ENCODE assay signal across 33 mouse cellular contexts in the genomic region with DNA sequence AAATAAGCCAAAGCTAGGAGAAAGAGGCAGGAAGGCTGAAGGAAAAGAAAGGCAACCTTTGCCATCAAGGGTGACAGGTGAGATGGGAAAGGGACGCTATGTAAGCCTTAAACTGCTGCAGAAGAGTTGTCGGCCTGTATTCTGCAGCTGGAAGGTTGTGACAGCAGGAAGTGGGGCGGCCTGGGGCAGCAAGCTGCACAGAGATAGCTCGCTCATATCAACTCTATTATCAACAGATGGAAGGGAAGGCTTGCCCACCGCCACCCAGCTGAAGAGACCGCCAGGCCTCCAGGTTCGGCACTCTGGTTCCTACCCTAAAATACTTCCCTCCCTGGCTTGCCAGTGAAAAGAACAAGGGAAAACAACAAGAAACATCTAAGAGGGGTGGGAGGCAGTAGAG. TPM values are rescaled to one million over a fixed set of nuclear protein-coding genes. Genes with fewer than 3 reads are reported as not detected.
DNase-seq lines count a peak whose midpoint lies in the region; ATAC-seq and TF ChIP-seq lines count a peak whose summit lies in the region.
"Had no signal": no experiment of that assay in that cellular context is flagged by ENCODE, and none has a peak within 500 bp of the region (broad histone marks: within the 10 kb centered on the region; RNA-seq: fewer than 3 reads in every experiment).

No protein-coding gene starts in this region.

- H3K4me3 ChIP-seq in liver, embryonic 11.5 days (ENCODE audit: low read depth, low read length) = no peak overlapping the region
- no peak overlapping the region for H3K4me3 ChIP-seq in MEL (ENCODE audit: control insufficient read depth in 1 of 2, insufficient read depth in 1 of 2, low read depth in 2 of 2, low read length in 2 of 2)
- no peak overlapping the region for H3K4me3 ChIP-seq in hindbrain, embryonic 16.5 days (ENCODE audit: low read length)
- H3K4me3 ChIP-seq: embryonic facial prominence, embryonic 13.5 days; gastrocnemius, adult 2 months; heart, adult 2 months; hindbrain, embryonic 15.5 days; kidney, embryonic 15.5 days; limb, embryonic 10.5 days; limb, embryonic 15.5 days; liver, embryonic 15.5 days; lung, embryonic 15.5 days; midbrain, embryonic 15.5 days; neural tube, embryonic 15.5 days had no signal

- H3K79me2 ChIP-seq in MEL (ENCODE audit: control insufficient read depth, insufficient read depth, low read length, poor library complexity) = no peaks in the 10 kb centered on the region

- no peak for DNase-seq in liver, embryonic 11.5 days (ENCODE audit: low spot score)
- DNase-seq in liver (no peak), 416B (ENCODE audit: low read depth) (peak; percentile 19), MEL (ENCODE audit: low read depth, low spot score) (peak; percentile 45)
- no peak for DNase-seq in gastrocnemius, postnatal 14 days
- DNase-seq in right cerebral cortex, postnatal 25 days = no peak
- DNase-seq: adrenal gland, postnatal 10 days; cerebellum, adult 9-10 months; cerebellum, postnatal 36 days; embryo, embryonic 11 days; gastrocnemius, adult 2 months; heart, adult 2 months; kidney, adult 18-20 months; kidney, postnatal 4 days; layer of hippocampus, adult 9-11 months; lung, postnatal 36 days; right cerebral cortex, adult 18-20 months; right cerebral cortex, postnatal 4 days had no signal

- peaks cover 8% of the 10 kb centered on the region for H3K4me1 ChIP-seq in liver, embryonic 11.5 days (replicated peaks; ENCODE audit: control insufficient read depth, insufficient read depth, low read length)
- peaks cover 0 to 10% of the 10 kb centered on the region in 2 experiments; a peak in 2 of 4 replicates for H3K4me1 ChIP-seq in MEL (ENCODE audit: control insufficient read depth in 1 of 2, insufficient read depth in 2 of 2, low read length in 2 of 2)
- H3K4me1 ChIP-seq in hindbrain, embryonic 16.5 days (ENCODE audit: control insufficient read depth, insufficient read depth, low read depth, low read length) = no peaks in the 10 kb centered on the region
- H3K4me1 ChIP-seq: liver, embryonic 15.5 days had no signal

- TF ChIP-seq POLR2A in MEL (IDR thresholded peaks at IDR 0.05; ENCODE audit: control insufficient read depth in 1 of 2, insufficient read depth in 1 of 2, low read depth in 1 of 2, low read length in 2 of 2, poor library complexity in 1 of 2) = no peak

- ATAC-seq in liver, embryonic 11.5 days (replicated peaks; ENCODE audit: low FRiP score) = 0 out of 2 replicates have a peak, but pooled peaks have one; percentile 29
- ATAC-seq in megakaryocyte progenitor cell, adult 5-6 weeks (replicated peaks; ENCODE audit: poor library complexity) = peak; percentile 75
- no peak for ATAC-seq in hindbrain, embryonic 16.5 days
- ATAC-seq: forebrain, embryonic 16.5 days; midbrain, embryonic 15.5 days; Patski had no signal

- no peaks in the 10 kb centered on the region for H3K36me3 ChIP-seq in liver, embryonic 11.5 days (ENCODE audit: control insufficient read depth, insufficient read depth, low read length)
- H3K36me3 ChIP-seq in MEL (ENCODE audit: control insufficient read depth in 1 of 2, insufficient read depth in 2 of 2, low read length in 2 of 2) = peaks cover 0 to 5% of the 10 kb centered on the region in 2 experiments; a peak in 1 of 4 replicates
- H3K36me3 ChIP-seq in hindbrain, embryonic 16.5 days (ENCODE audit: control insufficient read depth, insufficient read depth, low read length) = no peaks in the 10 kb centered on the region
- H3K36me3 ChIP-seq: embryonic facial prominence, embryonic 13.5 days; hindbrain, embryonic 15.5 days; kidney, embryonic 15.5 days; limb, embryonic 10.5 days; limb, embryonic 15.5 days; liver, embryonic 15.5 days; lung, embryonic 15.5 days; midbrain, embryonic 15.5 days; neural tube, embryonic 15.5 days had no signal

- 36% methylated on average over 7 of the region's 7 CpGs for WGBS in liver, embryonic 11.5 days
- 87% methylated on average over 7 of the region's 7 CpGs for WGBS in hindbrain, embryonic 16.5 days

- no peaks in the 10 kb centered on the region for H3K9me3 ChIP-seq in liver, embryonic 11.5 days (ENCODE audit: control insufficient read depth, low read length)
- H3K9me3 ChIP-seq in MEL (replicated peaks; ENCODE audit: insufficient read depth, low read length) = no peaks in the 10 kb centered on the region
- no peaks in the 10 kb centered on the region for H3K9me3 ChIP-seq in hindbrain, embryonic 16.5 days (ENCODE audit: control insufficient read depth, low read length)
- H3K9me3 ChIP-seq: embryonic facial prominence, embryonic 13.5 days; hindbrain, embryonic 15.5 days; kidney, embryonic 15.5 days; limb, embryonic 10.5 days; limb, embryonic 15.5 days; liver, embryonic 15.5 days; lung, embryonic 15.5 days; midbrain, embryonic 15.5 days; neural tube, embryonic 15.5 days had no signal

- intact Hi-C loops in gastrocnemius, postnatal 14 days (cut with DNase I; ENCODE audit: low total_unique reads) = no loop called here

- no peak overlapping the region for H3K27ac ChIP-seq in liver, embryonic 11.5 days (ENCODE audit: low read depth, low read length)
- no peak overlapping the region for H3K27ac ChIP-seq in MEL (ENCODE audit: control insufficient read depth, low read depth, low read length)
- H3K27ac ChIP-seq in hindbrain, embryonic 16.5 days (ENCODE audit: low read depth, low read length) = no peak overlapping the region
- H3K27ac ChIP-seq: embryonic facial prominence, embryonic 13.5 days; gastrocnemius, adult 2 months; heart, adult 2 months; hindbrain, embryonic 15.5 days; kidney, embryonic 15.5 days; limb, embryonic 10.5 days; limb, embryonic 15.5 days; liver, embryonic 15.5 days; lung, embryonic 15.5 days; midbrain, embryonic 15.5 days; neural tube, embryonic 15.5 days; stomach, postnatal 0 days had no signal

- no peak for TF ChIP-seq CTCF in MEL (IDR thresholded peaks at IDR 0.05 in 2 of 3, conservative IDR thresholded peaks at IDR 0.05 in 1 of 3; ENCODE audit: control insufficient read depth in 1 of 3, insufficient read depth in 1 of 3, low read depth in 2 of 3, low read length in 3 of 3, poor library complexity in 1 of 3, severe bottlenecking in 1 of 3)

- peak overlapping the region; percentile 23 for H3K4me2 ChIP-seq in liver, embryonic 11.5 days
- H3K4me2 ChIP-seq in hindbrain, embryonic 16.5 days (ENCODE audit: low read length) = no peak overlapping the region
- H3K4me2 ChIP-seq: embryonic facial prominence, embryonic 13.5 days; hindbrain, embryonic 15.5 days; kidney, embryonic 15.5 days; limb, embryonic 15.5 days; liver, embryonic 15.5 days; lung, embryonic 15.5 days; midbrain, embryonic 15.5 days; neural tube, embryonic 15.5 days had no signal

- TF ChIP-seq EP300 in MEL (IDR thresholded peaks at IDR 0.05; ENCODE audit: low read depth in 1 of 2, low read length in 2 of 2) = peak; percentile 55 to 73; a peak in 3 of 4 replicates

- TF ChIP-seq RAD21 in MEL (IDR thresholded peaks at IDR 0.05; ENCODE audit: low read depth, low read length) = no peak

- no peak overlapping the region for H3K9ac ChIP-seq in liver, embryonic 11.5 days (ENCODE audit: low read depth, low read length)
- no peak overlapping the region for H3K9ac ChIP-seq in MEL (ENCODE audit: control insufficient read depth, low read depth, low read length, poor library complexity, severe bottlenecking)
- no peak overlapping the region for H3K9ac ChIP-seq in hindbrain, embryonic 16.5 days (ENCODE audit: low read depth, low read length)
- H3K9ac ChIP-seq: embryonic facial prominence, embryonic 13.5 days; hindbrain, embryonic 15.5 days; kidney, embryonic 15.5 days; limb, embryonic 15.5 days; liver, embryonic 15.5 days; lung, embryonic 15.5 days; midbrain, embryonic 15.5 days; neural tube, embryonic 15.5 days had no signal

- no peaks in the 10 kb centered on the region for H3K27me3 ChIP-seq in liver, embryonic 11.5 days (replicated peaks; ENCODE audit: control insufficient read depth, insufficient read depth, low read length)
- H3K27me3 ChIP-seq in MEL (ENCODE audit: control insufficient read depth in 1 of 2, insufficient read depth in 2 of 2, low read length in 2 of 2) = no peaks in the 10 kb centered on the region; a peak in 2 of 4 replicates
- no peaks in the 10 kb centered on the region for H3K27me3 ChIP-seq in hindbrain, embryonic 16.5 days (replicated peaks; ENCODE audit: control insufficient read depth, insufficient read depth, low read length)
- H3K27me3 ChIP-seq: CH12.LX; embryonic facial prominence, embryonic 13.5 days; hindbrain, embryonic 15.5 days; limb, embryonic 15.5 days; liver, embryonic 15.5 days; lung, embryonic 15.5 days; midbrain, embryonic 15.5 days; neural tube, embryonic 15.5 days; Patski had no signal

TF ChIP-seq in MEL, 35 proteins besides CTCF, POLR2A, EP300 and RAD21:
- TF ChIP-seq JUND (IDR thresholded peaks at IDR 0.05; ENCODE audit: low read depth, low read length) (no peak), ETS1 (IDR thresholded peaks at IDR 0.05; ENCODE audit: low read depth, low read length) (peak; percentile 82), UBTF (IDR thresholded peaks at IDR 0.05; ENCODE audit: borderline replicate concordance, insufficient read depth, low read depth, low read length) (no peak), BHLHE40 (IDR thresholded peaks at IDR 0.05; ENCODE audit: borderline replicate concordance, low read depth, low read length) (no peak), ZC3H11A (IDR thresholded peaks at IDR 0.05; ENCODE audit: low read depth, low read length) (no peak), TAL1 (IDR thresholded peaks at IDR 0.05; ENCODE audit: low read length) (peak; percentile 79), MYB (IDR thresholded peaks at IDR 0.05; ENCODE audit: low read depth, low read length) (no peak), TCF12 (IDR thresholded peaks at IDR 0.05; ENCODE audit: low read depth, low read length) (peak; percentile 89), GATA1 (IDR thresholded peaks at IDR 0.05; ENCODE audit: low read depth, low read length) (peak; percentile 55; the same call in 1 of the 2 replicates), RCOR1 (IDR thresholded peaks at IDR 0.05; ENCODE audit: low read depth, low read length) (no peak), CHD2 (IDR thresholded peaks at IDR 0.05; ENCODE audit: low read length) (no peak)
TF ChIP-seq in MEL: peak in this region for 4.

RNA-seq across cellular contexts. Expression of gene 1700025G04Rik, which starts 39.9 kb away (rescaled TPM):
- 8.7 and 8.9 TPM in 2 replicates for polyA plus RNA-seq in liver, embryonic 11.5 days (2014; fragmentation: Nextera tagmentation; extraction: Ambion mirVana)
- 0.04 and 0.07 TPM in 2 replicates for total RNA-seq in MEL (2012; rRNA removed)
- polyA plus RNA-seq in MEL (2012; ENCODE audit: insufficient read depth in 1 of 2, insufficient read length in 2 of 2, low read depth in 1 of 2, low replicate concordance in 2 of 2, missing spikeins in 1 of 2) = under 1 TPM in 1 of 2 experiments, not detected in 1; 0.91 TPM
- total RNA-seq in megakaryocyte progenitor cell, adult 5-6 weeks (2015) = 14.8 and 15.5 TPM in 2 replicates
- total RNA-seq in megakaryocyte progenitor cell, adult 5-6 weeks (2017) = 9.7 and 15.8 TPM in 2 replicates
- 10 to 100 TPM; 50.2 to 53.4 TPM for total RNA-seq in gastrocnemius, postnatal 14 days (2021)
- polyA plus RNA-seq in hindbrain, embryonic 16.5 days (2015; fragmentation: Nextera tagmentation; extraction: Ambion mirVana) = 24.9 TPM in 2 replicates

Comparison
In these comparisons a context has a peak if more than half of its experiments do, and no peak if none do; other contexts are left out.
1. DNase-seq: peak in 416B (single experiment) and MEL (single experiment); none in liver, embryonic 11.5 days (single experiment), liver (single experiment), gastrocnemius, postnatal 14 days (single experiment) and right cerebral cortex, postnatal 25 days (single experiment).
2. RNA of gene 1700025G04Rik, which starts 39.9 kb away (total RNA-seq): 50.2 to 53.4 TPM in gastrocnemius, postnatal 14 days and 9.7 to 15.8 TPM in megakaryocyte progenitor cell, adult 5-6 weeks; 0.04 to 0.07 TPM in MEL; every median in the first group is over 10 times any median in the second.